ENCODE assay signal across 17 mouse cellular contexts in genomic region chr7:143325051-143325450, GRCm38 (mm10).
DNase-seq lines count a peak whose midpoint lies in the region; ATAC-seq lines count a peak whose summit lies in the region.
"Had no signal": no experiment of that assay in that cellular context is flagged by ENCODE, and none has a peak within 500 bp of the region (broad histone marks: within the 10 kb centered on the region; RNA-seq: fewer than 3 reads in every experiment).

No protein-coding gene starts in this region.

- no peaks in the 10 kb centered on the region for H3K9me3 ChIP-seq in kidney, embryonic 16.5 days (ENCODE audit: low read length)
- H3K9me3 ChIP-seq: heart, embryonic 15.5 days; neural tube, embryonic 13.5 days had no signal

- H3K9ac ChIP-seq in kidney, embryonic 16.5 days (replicated peaks; ENCODE audit: low read length): peak overlapping the region; percentile 32; the same call in 1 of the 2 replicates
- H3K9ac ChIP-seq: heart, embryonic 15.5 days; liver, postnatal 0 days; neural tube, embryonic 13.5 days had no signal

- H3K27ac ChIP-seq in kidney, embryonic 16.5 days (ENCODE audit: low read length): no peak overlapping the region
- H3K27ac ChIP-seq: heart, embryonic 15.5 days; neural tube, embryonic 13.5 days had no signal

- DNase-seq in kidney, postnatal 10 days: no peak
- DNase-seq in right cerebral cortex, postnatal 25 days: peak; percentile 8
- no peak for DNase-seq in right cerebral cortex, postnatal 14 days
- DNase-seq in layer of hippocampus, postnatal 36 days: peak; percentile 12 to 28
- DNase-seq in heart, adult 11 months: no peak
- no peak for DNase-seq in lung, postnatal 14 days
- DNase-seq: cerebellum, adult 11-12 months; gastrocnemius, postnatal 36 days; kidney, postnatal 36 days; liver, postnatal 0 days; lung, postnatal 4 days; thymus, adult 2 months had no signal

- peaks cover 37% of the 10 kb centered on the region for H3K4me1 ChIP-seq in kidney, embryonic 16.5 days (ENCODE audit: insufficient read depth, low read length)

- no peak for ATAC-seq in kidney, embryonic 16.5 days (ENCODE audit: low FRiP score, low TSS enrichment)
- ATAC-seq: activated CD4-positive, CD25-positive, alpha-beta regulatory T cell, adult 4 months; liver, postnatal 0 days had no signal

- H3K36me3 ChIP-seq in kidney, embryonic 16.5 days (ENCODE audit: insufficient read depth, low read length): no peaks in the 10 kb centered on the region
- H3K36me3 ChIP-seq: heart, embryonic 15.5 days; neural tube, embryonic 13.5 days had no signal

- H3K4me2 ChIP-seq in kidney, embryonic 16.5 days (replicated peaks; ENCODE audit: low read depth, low read length): no peak overlapping the region
- H3K4me2 ChIP-seq: heart, embryonic 15.5 days; neural tube, embryonic 13.5 days had no signal

- 58% methylated on average over 16 of the region's 16 CpGs for WGBS in kidney, embryonic 16.5 days

- no peak overlapping the region for H3K4me3 ChIP-seq in kidney, embryonic 16.5 days (ENCODE audit: low read length)
- H3K4me3 ChIP-seq: erythroblast, embryonic 14.5 days; heart, embryonic 15.5 days; neural tube, embryonic 13.5 days had no signal

- H3K27me3 ChIP-seq in kidney, embryonic 16.5 days (ENCODE audit: insufficient read depth, low read length): no peaks in the 10 kb centered on the region
- H3K27me3 ChIP-seq: heart, embryonic 15.5 days had no signal

Comparison
In these comparisons a context has a peak if more than half of its experiments do, and no peak if none do; other contexts are left out.
1. DNase-seq: peak in right cerebral cortex, postnatal 25 days (single experiment) and layer of hippocampus, postnatal 36 days (2 of 2); none in kidney, postnatal 10 days (single experiment), right cerebral cortex, postnatal 14 days (single experiment), heart, adult 11 months (single experiment) and lung, postnatal 14 days (single experiment).